Mouse (Mus musculus) forebrain, embryonic 11.5 days (tissue): ENCODE measurements around the gene Crip3. TPM values are rescaled to one million over a fixed set of nuclear protein-coding genes. Genes with fewer than 3 reads are reported as not detected.

Experiments used
- ATAC-seq: fragments of 200-750 bp; cut with Nextera tagmentation; replicated peaks from 2 replicates; pipeline ENCODE4 v1.8.0; 2017; ENCODE audit warnings: moderate TSS enrichment; ENCODE audit not compliant: low FRiP score
- DNase-seq: peaks from one replicate; pipeline ENCODE4 v3.0.0-alpha.2; 2017; ENCODE audit warnings: low spot score
- H3K27ac ChIP-seq: fragments of 300-500 bp; sonication (generic); 2 replicates; pipeline ENCODE4 v1.5.1; 2014; ENCODE audit warnings: low read depth, low read length
- H3K27me3 ChIP-seq: fragments of 300-500 bp; sonication (generic); 2 replicates; pipeline ENCODE4 v1.6.1; 2014; ENCODE audit warnings: mild to moderate bottlenecking, low read length, mixed read lengths; ENCODE audit not compliant: control insufficient read depth, insufficient read depth
- H3K36me3 ChIP-seq: fragments of 300-500 bp; sonication (generic); 2 replicates; pipeline ENCODE4 v1.6.1; 2014; ENCODE audit warnings: mild to moderate bottlenecking, low read length, moderate library complexity, mixed read lengths; ENCODE audit not compliant: control insufficient read depth, insufficient read depth
- H3K4me1 ChIP-seq: fragments of 300-500 bp; sonication (generic); replicated peaks from 2 replicates; pipeline ENCODE4 v1.6.1; 2014; ENCODE audit warnings: low read length, mixed read lengths; ENCODE audit not compliant: control insufficient read depth, insufficient read depth
- H3K4me2 ChIP-seq: fragments of 300-500 bp; sonication (generic); 2 replicates; pipeline ENCODE4 v1.6.1; 2014; ENCODE audit warnings: low read depth, mild to moderate bottlenecking, low read length, moderate library complexity, mixed read lengths; ENCODE audit not compliant: severe bottlenecking
- H3K4me3 ChIP-seq: fragments of 300-500 bp; sonication (generic); 2 replicates; pipeline ENCODE4 v1.5.1; 2014; ENCODE audit warnings: low read depth, low read length
- H3K9ac ChIP-seq: fragments of 300-500 bp; sonication (generic); 2 replicates; pipeline ENCODE4 v1.6.1; 2014; ENCODE audit warnings: low read length
- H3K9me3 ChIP-seq: fragments of 300-500 bp; sonication (generic); 2 replicates; pipeline ENCODE4 v1.6.1; 2016; ENCODE audit warnings: low read length, mixed read lengths; ENCODE audit not compliant: control insufficient read depth
- WGBS: fragments of 180-500 bp; shearing (Covaris S2); extraction: QIAGEN DNeasy Blood & Tissue Kit; methylation state at CpG from one replicate; pipeline ENCODE4 v1.1.7; 2014; 5-methylcytosine and 5-hydroxymethylcytosine counted together
- polyA plus RNA-seq: library from polyadenylated mRNA; unstranded; fragments of >200 nt; fragmentation: Nextera tagmentation; extraction: Ambion mirVana; gene quantifications from 2 replicates; pipeline ENCODE4 v1.2.1, GENCODE M21; 2014

Gene Crip3
- polyA plus RNA-seq, 1 experiment from 2014 or later, result 0.28 TPM

DNA sequence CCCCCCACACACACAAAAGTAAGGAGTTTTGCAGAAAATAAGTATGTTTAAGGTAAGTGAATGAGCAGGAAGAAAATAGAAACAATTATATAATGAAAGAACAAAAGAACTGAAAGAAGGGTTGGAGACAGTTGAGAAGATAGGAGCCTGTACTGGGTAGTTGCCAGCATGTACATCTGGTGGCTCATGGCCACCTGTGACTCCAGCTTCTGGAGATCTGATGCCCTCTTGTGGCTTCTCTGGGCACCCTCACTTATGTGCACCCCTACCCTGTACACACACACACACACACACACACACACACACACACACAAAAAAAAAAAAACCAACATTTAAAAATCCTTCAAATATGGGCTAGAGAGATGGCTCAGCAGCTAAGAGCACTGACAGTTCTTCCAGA is 9.0 kb upstream of the Crip3 start:
- DNase-seq (no peak), ATAC-seq (no peak)
- no peak overlapping the region for H3K9ac ChIP-seq
- no peak overlapping the region for H3K4me3 ChIP-seq
- H3K36me3 ChIP-seq, result no peaks in the 10 kb centered on the region
- H3K4me1 ChIP-seq, result no peaks in the 10 kb centered on the region
- H3K27ac ChIP-seq, result no peak overlapping the region
- no peak overlapping the region for H3K4me2 ChIP-seq
- H3K9me3 ChIP-seq, result no peaks in the 10 kb centered on the region
- no peaks in the 10 kb centered on the region for H3K27me3 ChIP-seq

DNA sequence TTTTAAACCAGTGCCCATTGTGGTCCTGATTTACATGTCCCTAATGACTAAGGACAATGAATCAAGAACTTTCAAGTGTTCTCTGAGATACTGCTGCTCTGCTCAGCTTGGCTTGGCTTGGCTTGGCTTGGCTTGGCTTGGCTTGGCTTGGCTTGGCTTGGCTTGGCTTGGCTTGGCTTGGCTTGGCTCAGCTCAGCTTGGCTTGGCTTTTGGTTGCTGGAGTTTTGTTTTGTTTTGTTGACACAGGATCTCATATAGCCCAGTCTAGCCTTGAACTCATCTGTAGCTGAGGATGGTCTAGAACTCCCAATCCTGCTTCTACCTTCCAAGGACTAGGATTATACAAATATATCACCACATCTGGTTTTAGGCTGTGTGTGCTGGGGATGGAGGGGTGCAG is 2.2 kb upstream of the Crip3 start:
- no peaks in the 10 kb centered on the region for H3K4me1 ChIP-seq
- no peak overlapping the region for H3K27ac ChIP-seq
- ATAC-seq (no peak), DNase-seq (no peak)
- H3K27me3 ChIP-seq, result no peaks in the 10 kb centered on the region
- H3K9ac ChIP-seq, result no peak overlapping the region
- H3K4me2 ChIP-seq, result no peak overlapping the region
- no peaks in the 10 kb centered on the region for H3K36me3 ChIP-seq
- no peaks in the 10 kb centered on the region for H3K9me3 ChIP-seq
- H3K4me3 ChIP-seq, result no peak overlapping the region

DNA sequence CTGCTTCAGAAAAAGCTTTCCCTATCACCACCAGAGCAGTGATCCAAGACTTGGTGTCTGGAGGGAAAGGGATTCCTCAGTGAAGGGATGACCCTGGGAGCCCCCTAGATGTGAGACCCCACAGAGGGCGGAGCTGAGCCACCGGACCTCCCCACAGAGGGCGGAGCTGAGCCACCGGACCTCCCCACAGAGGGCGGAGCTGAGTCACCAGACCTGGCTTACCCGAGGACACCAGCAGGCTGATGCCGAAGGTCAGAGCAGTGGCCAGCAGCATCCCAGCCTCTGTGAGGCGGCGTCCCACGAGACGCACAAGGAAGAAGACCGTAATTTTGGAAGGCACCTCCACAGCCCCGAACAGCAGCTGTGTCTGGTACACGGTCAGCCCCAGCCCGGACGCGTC is 4.9 kb downstream of the Crip3 start:
- WGBS, result 4% methylated on average over 17 of the region's 17 CpGs
- H3K9ac ChIP-seq, result 0 out of 2 replicates have a peak overlapping the region, but pooled peaks have one; percentile 14
- peak; percentile 59 for ATAC-seq
- no peak overlapping the region for H3K27ac ChIP-seq
- peak overlapping the region; percentile 14; the same call in 1 of the 2 replicates for H3K4me3 ChIP-seq
- H3K4me2 ChIP-seq, result peak overlapping the region; percentile 45
- no peaks in the 10 kb centered on the region; the same call in 1 of the 2 replicates for H3K27me3 ChIP-seq
- DNase-seq, result no peak
- no peaks in the 10 kb centered on the region for H3K9me3 ChIP-seq
- H3K36me3 ChIP-seq, result no peaks in the 10 kb centered on the region
- H3K4me1 ChIP-seq, result no peaks in the 10 kb centered on the region

DNA sequence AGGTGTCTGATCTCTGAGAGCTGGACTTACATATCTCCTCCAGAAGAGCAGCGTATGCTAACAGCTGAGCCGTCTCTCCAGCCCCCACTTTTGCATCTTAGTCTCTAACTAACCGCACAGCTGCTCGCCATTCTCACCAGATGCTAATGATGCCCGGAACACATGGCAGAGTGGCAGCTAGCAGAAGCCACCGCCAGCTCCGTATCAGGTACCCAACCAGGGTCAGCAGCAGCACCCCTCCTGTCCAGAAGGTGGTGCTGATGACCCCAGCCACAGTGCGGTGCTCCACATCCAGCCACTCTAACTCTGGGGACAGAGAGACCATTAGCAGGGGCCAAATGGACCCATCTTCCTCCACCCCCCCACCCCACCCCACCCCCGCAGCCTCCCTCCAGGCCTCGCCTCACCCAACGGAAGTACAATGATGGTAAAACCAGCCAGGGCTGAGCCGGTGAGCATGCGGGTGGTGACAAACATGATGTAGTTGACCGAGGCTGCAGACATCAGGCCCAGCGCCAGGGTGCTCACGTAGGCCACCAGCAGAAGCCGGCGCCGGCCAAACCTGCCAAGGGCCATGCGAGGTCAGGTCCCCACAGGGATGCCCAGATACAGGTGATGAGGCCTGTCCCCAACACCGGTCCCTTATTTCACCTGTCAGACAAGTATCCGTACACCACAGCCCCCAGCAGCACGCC is 8.1 kb downstream of the Crip3 start:
- no peaks in the 10 kb centered on the region for H3K36me3 ChIP-seq
- DNase-seq (peak; percentile 76), ATAC-seq (peak; percentile 49; the same call in 1 of the 2 replicates)
- H3K27ac ChIP-seq, result no peak overlapping the region
- no peaks in the 10 kb centered on the region; the same call in 1 of the 2 replicates for H3K27me3 ChIP-seq
- H3K9ac ChIP-seq, result no peak overlapping the region
- WGBS, result 29% methylated on average over 23 of the region's 23 CpGs
- no peaks in the 10 kb centered on the region for H3K9me3 ChIP-seq
- no peak overlapping the region for H3K4me3 ChIP-seq
- H3K4me1 ChIP-seq, result no peaks in the 10 kb centered on the region
- H3K4me2 ChIP-seq, result 0 out of 2 replicates have a peak overlapping the region, but pooled peaks have one; percentile 11

DNA sequence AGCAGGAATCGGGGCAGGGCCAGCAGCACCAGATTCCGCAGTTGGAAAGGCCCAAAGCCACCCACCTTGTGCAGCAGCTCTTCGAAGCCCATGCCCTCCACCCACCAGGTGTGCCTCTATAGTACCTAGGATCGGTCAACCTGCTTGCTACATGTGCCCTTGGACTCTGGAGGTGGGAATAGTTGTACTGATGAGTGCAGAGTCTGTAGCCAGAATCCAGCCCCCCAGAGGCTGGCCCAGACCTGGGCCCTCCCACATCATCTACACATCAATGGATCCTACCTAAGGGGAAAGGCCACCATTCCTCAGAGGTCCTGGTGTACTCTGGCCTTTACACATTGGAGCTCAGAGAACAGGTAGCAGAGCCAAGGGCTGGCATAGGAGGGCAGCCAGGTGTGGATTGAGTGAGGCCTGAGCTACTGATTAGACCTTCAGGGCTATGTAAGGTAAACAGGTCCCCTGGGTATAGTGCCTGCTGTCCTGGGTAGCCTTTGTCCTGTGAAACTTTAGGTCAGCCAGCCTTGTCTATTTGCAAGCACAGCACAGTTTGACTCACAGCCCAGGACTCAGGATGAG is 9.7 kb downstream of the Crip3 start, which contains the start of gene Slc22a7:
TSS of gene Slc22a7 (minus strand) at position 160 of the 576 bp plus-strand sequence.
- H3K4me2 ChIP-seq, result no peak within 1 kb of the TSS
- H3K9ac ChIP-seq, result no peak within 1 kb of the TSS
- no peak for ATAC-seq
- no peak within 1 kb of the TSS for H3K4me3 ChIP-seq
- H3K4me1 ChIP-seq, result no peaks in the 10 kb centered on the region
- peak; percentile 30 for DNase-seq
- H3K9me3 ChIP-seq, result no peaks in the 10 kb centered on the region
- 81% methylated on average over 4 of the region's 4 CpGs for WGBS
- H3K27ac ChIP-seq, result no peak within 1 kb of the TSS
- no peaks in the 10 kb centered on the region for H3K36me3 ChIP-seq
- H3K27me3 ChIP-seq, result peaks cover under 1% of the 10 kb centered on the region

DNA sequence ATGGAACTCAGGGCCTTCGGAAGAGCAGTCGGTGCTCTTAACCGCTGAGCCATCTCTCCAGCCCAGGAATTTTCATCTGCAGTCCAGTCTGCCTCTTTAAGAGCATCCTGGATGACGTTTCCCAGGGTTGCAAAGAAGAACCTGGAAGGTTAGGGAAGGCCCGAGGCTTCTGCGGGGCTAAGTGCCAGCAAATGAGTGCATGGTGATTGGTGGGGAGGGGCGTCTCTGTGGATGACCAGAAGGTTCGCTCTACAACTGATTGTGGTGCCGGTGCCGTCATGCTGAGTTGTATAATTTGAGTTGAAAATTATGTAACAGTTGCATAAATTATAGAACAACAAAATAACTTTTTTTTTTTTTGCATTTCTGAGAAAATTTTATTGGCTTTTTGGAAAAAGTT is 10.4 kb downstream of the Crip3 start:
- Histone ChIP-seq H3K9me3 (no peaks in the 10 kb centered on the region), H3K4me2 (no peak overlapping the region), H3K27ac (no peak overlapping the region), H3K4me1 (no peaks in the 10 kb centered on the region), H3K9ac (no peak overlapping the region), H3K27me3 (peaks cover 8% of the 10 kb centered on the region), H3K4me3 (no peak overlapping the region), H3K36me3 (no peaks in the 10 kb centered on the region)
- ATAC-seq (no peak), DNase-seq (peak; percentile 7)
- WGBS, result 94% methylated on average over 10 of the region's 10 CpGs

DNA sequence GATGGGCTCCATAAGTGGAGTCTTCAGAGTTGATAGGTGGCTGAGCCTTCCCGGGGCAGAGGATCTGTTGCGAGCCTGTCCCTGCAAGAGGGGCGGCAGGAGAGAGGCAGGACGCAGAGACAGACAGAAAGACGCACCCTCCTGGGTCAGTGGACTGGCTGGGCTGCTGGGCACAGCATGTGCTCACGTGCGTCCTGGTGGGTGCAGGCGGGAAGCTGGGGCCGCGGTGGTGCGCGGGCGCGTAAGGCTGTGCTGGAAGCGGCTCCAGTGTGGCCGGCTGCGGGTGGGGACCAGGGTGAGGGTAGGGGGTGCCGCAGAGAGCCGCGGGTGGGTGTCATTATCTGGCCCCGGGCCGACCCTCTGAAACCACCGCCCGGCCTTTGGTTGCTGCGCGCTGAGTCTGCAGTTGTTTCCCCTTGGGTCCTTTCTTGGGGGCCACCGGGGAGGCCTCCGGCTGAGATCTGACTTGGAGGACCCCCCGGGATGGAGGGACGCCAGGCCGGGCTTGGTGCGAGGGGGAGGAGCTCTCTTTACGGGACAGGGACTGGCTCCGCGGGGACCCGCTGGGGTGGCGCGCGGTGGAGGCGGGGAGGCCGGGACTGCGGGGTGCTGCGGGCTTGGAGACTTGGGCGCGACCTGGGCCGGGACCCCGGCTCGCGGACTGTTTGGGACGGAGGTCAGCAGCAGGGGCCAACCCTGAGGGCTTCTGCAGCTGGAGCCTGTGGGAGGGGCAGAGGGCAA is 16.3 kb downstream of the Crip3 start:
- H3K4me3 ChIP-seq, result peak overlapping the region; percentile 9
- H3K4me2 ChIP-seq, result peak overlapping the region; percentile 46
- H3K9ac ChIP-seq, result peak overlapping the region; percentile 30; the same call in 1 of the 2 replicates
- H3K27ac ChIP-seq, result no peak overlapping the region
- H3K4me1 ChIP-seq, result peaks cover 2% of the 10 kb centered on the region; the same call in 1 of the 2 replicates
- H3K36me3 ChIP-seq, result no peaks in the 10 kb centered on the region
- ATAC-seq, result no peak
- 2% methylated on average over 49 of the region's 50 CpGs for WGBS
- no peaks in the 10 kb centered on the region for H3K9me3 ChIP-seq
- DNase-seq, result no peak
- H3K27me3 ChIP-seq, result peaks cover 31% of the 10 kb centered on the region

DNA sequence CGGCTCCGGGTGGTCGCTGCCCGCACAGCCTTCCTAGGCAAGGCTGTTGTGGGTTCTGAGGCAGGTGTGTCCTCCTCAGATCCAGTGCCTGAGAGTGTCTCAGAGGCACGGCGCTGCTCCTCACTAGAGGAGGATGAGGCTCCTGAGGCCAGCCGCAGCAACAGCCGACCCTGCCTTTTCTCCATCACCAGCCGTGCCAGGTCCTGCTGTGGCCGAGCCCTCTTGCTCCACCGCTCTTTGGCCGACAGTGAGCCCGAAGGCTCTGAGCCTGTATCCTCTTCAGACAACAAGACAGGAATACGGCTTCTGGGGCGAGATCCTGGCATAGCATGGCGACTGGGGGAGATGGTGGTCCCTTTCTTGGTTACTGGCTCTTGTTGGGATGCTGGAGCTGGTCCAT is 17.5 kb downstream of the Crip3 start:
- H3K9me3 ChIP-seq, result no peaks in the 10 kb centered on the region
- ATAC-seq, result no peak
- no peaks in the 10 kb centered on the region for H3K36me3 ChIP-seq
- H3K9ac ChIP-seq, result no peak overlapping the region
- no peak for DNase-seq
- H3K27me3 ChIP-seq, result peaks cover 31% of the 10 kb centered on the region
- no peak overlapping the region for H3K27ac ChIP-seq
- WGBS, result 87% methylated on average over 16 of the region's 16 CpGs
- peaks cover 2% of the 10 kb centered on the region; the same call in 1 of the 2 replicates for H3K4me1 ChIP-seq
- no peak overlapping the region for H3K4me3 ChIP-seq
- no peak overlapping the region for H3K4me2 ChIP-seq
